Mouse (Mus musculus) urinary bladder, postnatal 36 days (tissue): ENCODE results near the gene Tbx2.

Source experiments
- DNase-seq, 2 experiments: peaks; one replicate each; pipeline ENCODE4 v3.0.0; 2022; ENCODE audit warnings: low spot score in 2 of 2, mixed read lengths in 1 of 2

Gene Tbx2

GRCm38 (mm10) chr11:85825031-85825430 lies 7.3 kb upstream of the Tbx2 start:
- DNase-seq, result no peak

- DNase-seq, result no peak
Measured at GRCm38 (mm10) chr11:85825823-85826222, 6.5 kb upstream of the Tbx2 start.

- DNase-seq, result no peak
Measured at GRCm38 (mm10) chr11:85827342-85827741, 5.0 kb upstream of the Tbx2 start.

GRCm38 (mm10) chr11:85828691-85829519 lies 3.4 kb upstream of the Tbx2 start:
- no peak for DNase-seq

GRCm38 (mm10) chr11:85829520-85830440 lies 2.6 kb upstream of the Tbx2 start:
- no peak for DNase-seq

- no peak for DNase-seq
Measured at GRCm38 (mm10) chr11:85830901-85831341, 1.4 kb upstream of the Tbx2 start.

GRCm38 (mm10) chr11:85831656-85832230 lies 608 bp upstream of the Tbx2 start:
- no peak for DNase-seq

GRCm38 (mm10) chr11:85833081-85833521 lies 750 bp downstream of the Tbx2 start:
- no peak for DNase-seq

- DNase-seq, result no peak
Measured at GRCm38 (mm10) chr11:85833761-85834385, 1.5 kb downstream of the Tbx2 start.

GRCm38 (mm10) chr11:85834386-85834931 lies 2.1 kb downstream of the Tbx2 start:
- DNase-seq, result no peak

GRCm38 (mm10) chr11:85835001-85835752 lies 2.8 kb downstream of the Tbx2 start:
- DNase-seq, result no peak

GRCm38 (mm10) chr11:85835753-85836522 lies 3.6 kb downstream of the Tbx2 start:
- DNase-seq, result no peak

GRCm38 (mm10) chr11:85836523-85837290 lies 4.4 kb downstream of the Tbx2 start:
- DNase-seq, result no peak

GRCm38 (mm10) chr11:85837291-85837647 lies 4.9 kb downstream of the Tbx2 start:
- DNase-seq, result no peak

- DNase-seq, result no peak
Measured at GRCm38 (mm10) chr11:85837648-85838423, 5.5 kb downstream of the Tbx2 start.

GRCm38 (mm10) chr11:85838424-85839257 lies 6.3 kb downstream of the Tbx2 start:
- no peak for DNase-seq

GRCm38 (mm10) chr11:85839258-85840030 lies 7.1 kb downstream of the Tbx2 start:
- DNase-seq, result no peak
